Mouse (Mus musculus): ENCODE data around the gene Slc38a4. TPM values are rescaled to one million over a fixed set of nuclear protein-coding genes. Genes with fewer than 3 reads are reported as not detected.

Slc38a4 gene
- polyA plus RNA-seq, 1 experiment from 2014 or later, result 63.0 TPM

- 69% methylated on average over 6 of the region's 6 CpGs for WGBS
- no peak overlapping the region for H3K4me3 ChIP-seq (replicated peaks; ENCODE audit: low read length)
- no peaks in the 10 kb centered on the region for H3K4me1 ChIP-seq (ENCODE audit: control insufficient read depth, insufficient read depth, low read length)
- no peaks in the 10 kb centered on the region for H3K36me3 ChIP-seq (ENCODE audit: control insufficient read depth, insufficient read depth, low read length)
- H3K9ac ChIP-seq (ENCODE audit: low read length), result no peak overlapping the region
- ATAC-seq (ENCODE audit: insufficient read depth, low FRiP score), result no peak
- no peak overlapping the region for H3K4me2 ChIP-seq (ENCODE audit: low read depth, low read length)
- H3K9me3 ChIP-seq (replicated peaks; ENCODE audit: control insufficient read depth, low read length), result no peaks in the 10 kb centered on the region
- no peak overlapping the region for H3K27ac ChIP-seq (ENCODE audit: low read length)
- H3K27me3 ChIP-seq (ENCODE audit: control insufficient read depth, insufficient read depth, low read length), result no peaks in the 10 kb centered on the region
These were observed 21.9 kb upstream of the Slc38a4 start for GRCm38 (mm10) chr15:97077665-97078064.

DNA sequence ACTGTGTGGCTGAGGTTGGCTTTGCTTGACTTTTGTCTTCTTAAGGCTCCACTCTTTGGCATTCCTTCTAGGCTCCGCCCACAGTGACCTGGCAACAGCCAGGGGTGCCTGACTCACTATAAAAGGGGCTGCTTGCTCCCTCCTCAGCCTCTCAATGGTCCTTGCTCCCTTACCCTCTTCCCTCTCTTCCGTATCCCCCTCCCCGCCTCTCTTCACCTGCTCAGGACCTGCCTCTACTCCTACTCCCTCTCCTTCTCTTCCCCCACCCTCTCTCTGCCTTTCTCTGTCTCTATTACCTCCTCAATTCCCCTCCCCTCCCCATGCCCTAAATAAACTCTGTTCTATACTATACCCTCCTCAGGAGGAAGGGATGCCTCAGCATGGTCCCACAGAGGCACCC is 20.3 kb upstream of the Slc38a4 start:
- Histone ChIP-seq H3K9ac (ENCODE audit: low read length) (no peak overlapping the region), H3K27ac (ENCODE audit: low read length) (no peak overlapping the region), H3K4me3 (replicated peaks; ENCODE audit: low read length) (no peak overlapping the region), H3K27me3 (ENCODE audit: control insufficient read depth, insufficient read depth, low read length) (no peaks in the 10 kb centered on the region), H3K9me3 (replicated peaks; ENCODE audit: control insufficient read depth, low read length) (no peaks in the 10 kb centered on the region), H3K4me2 (ENCODE audit: low read depth, low read length) (no peak overlapping the region), H3K36me3 (ENCODE audit: control insufficient read depth, insufficient read depth, low read length) (no peaks in the 10 kb centered on the region), H3K4me1 (ENCODE audit: control insufficient read depth, insufficient read depth, low read length) (no peaks in the 10 kb centered on the region)
- 66% methylated on average over 3 of the region's 3 CpGs for WGBS
- ATAC-seq (ENCODE audit: insufficient read depth, low FRiP score), result no peak

DNA sequence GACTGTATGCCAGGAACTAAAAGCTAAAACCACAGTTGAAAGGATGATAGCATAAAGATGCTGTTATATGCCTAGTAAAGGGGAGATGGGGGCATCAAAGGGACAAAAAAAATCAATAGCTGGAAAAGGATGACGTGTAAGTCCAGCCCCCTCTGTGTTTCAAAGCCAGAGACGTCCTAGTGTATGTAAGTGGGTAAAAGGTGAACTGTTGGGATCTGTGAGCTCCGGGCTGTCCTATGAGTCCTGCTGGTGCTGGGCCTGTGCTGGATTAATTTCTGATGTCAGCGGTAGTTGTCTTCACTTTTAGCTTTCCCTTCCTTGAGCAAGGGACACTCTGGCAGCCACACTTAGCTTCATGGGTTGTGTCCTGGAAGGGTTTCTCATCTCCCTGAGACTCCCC is 19.5 kb upstream of the Slc38a4 start:
- 57% methylated on average over 4 of the region's 4 CpGs for WGBS

GRCm38 (mm10) chr15:97072859-97073826 is 17.4 kb upstream of the Slc38a4 start:
- no peak overlapping the region for H3K4me2 ChIP-seq (ENCODE audit: low read depth, low read length)
- H3K4me3 ChIP-seq (replicated peaks; ENCODE audit: low read length), result no peak overlapping the region
- H3K27ac ChIP-seq (ENCODE audit: low read length), result no peak overlapping the region
- no peaks in the 10 kb centered on the region for H3K9me3 ChIP-seq (replicated peaks; ENCODE audit: control insufficient read depth, low read length)
- H3K27me3 ChIP-seq (ENCODE audit: control insufficient read depth, insufficient read depth, low read length), result no peaks in the 10 kb centered on the region
- no peaks in the 10 kb centered on the region for H3K36me3 ChIP-seq (ENCODE audit: control insufficient read depth, insufficient read depth, low read length)
- WGBS, result 54% methylated on average over 13 of the region's 13 CpGs
- no peak for ATAC-seq (ENCODE audit: insufficient read depth, low FRiP score)
- no peak overlapping the region for H3K9ac ChIP-seq (ENCODE audit: low read length)
- H3K4me1 ChIP-seq (ENCODE audit: control insufficient read depth, insufficient read depth, low read length), result no peaks in the 10 kb centered on the region

More for the DNA sequence above, 19.5 kb upstream of the Slc38a4 start:
- no peaks in the 10 kb centered on the region for H3K36me3 ChIP-seq (ENCODE audit: control insufficient read depth, insufficient read depth, low read length)
- no peak for ATAC-seq (ENCODE audit: insufficient read depth, low FRiP score)
- no peak overlapping the region for H3K9ac ChIP-seq (ENCODE audit: low read length)
- no peaks in the 10 kb centered on the region for H3K27me3 ChIP-seq (ENCODE audit: control insufficient read depth, insufficient read depth, low read length)
- no peaks in the 10 kb centered on the region for H3K4me1 ChIP-seq (ENCODE audit: control insufficient read depth, insufficient read depth, low read length)
- H3K4me2 ChIP-seq (ENCODE audit: low read depth, low read length), result no peak overlapping the region
- H3K27ac ChIP-seq (ENCODE audit: low read length), result no peak overlapping the region
- no peak overlapping the region for H3K4me3 ChIP-seq (replicated peaks; ENCODE audit: low read length)
- no peaks in the 10 kb centered on the region for H3K9me3 ChIP-seq (replicated peaks; ENCODE audit: control insufficient read depth, low read length)

DNA sequence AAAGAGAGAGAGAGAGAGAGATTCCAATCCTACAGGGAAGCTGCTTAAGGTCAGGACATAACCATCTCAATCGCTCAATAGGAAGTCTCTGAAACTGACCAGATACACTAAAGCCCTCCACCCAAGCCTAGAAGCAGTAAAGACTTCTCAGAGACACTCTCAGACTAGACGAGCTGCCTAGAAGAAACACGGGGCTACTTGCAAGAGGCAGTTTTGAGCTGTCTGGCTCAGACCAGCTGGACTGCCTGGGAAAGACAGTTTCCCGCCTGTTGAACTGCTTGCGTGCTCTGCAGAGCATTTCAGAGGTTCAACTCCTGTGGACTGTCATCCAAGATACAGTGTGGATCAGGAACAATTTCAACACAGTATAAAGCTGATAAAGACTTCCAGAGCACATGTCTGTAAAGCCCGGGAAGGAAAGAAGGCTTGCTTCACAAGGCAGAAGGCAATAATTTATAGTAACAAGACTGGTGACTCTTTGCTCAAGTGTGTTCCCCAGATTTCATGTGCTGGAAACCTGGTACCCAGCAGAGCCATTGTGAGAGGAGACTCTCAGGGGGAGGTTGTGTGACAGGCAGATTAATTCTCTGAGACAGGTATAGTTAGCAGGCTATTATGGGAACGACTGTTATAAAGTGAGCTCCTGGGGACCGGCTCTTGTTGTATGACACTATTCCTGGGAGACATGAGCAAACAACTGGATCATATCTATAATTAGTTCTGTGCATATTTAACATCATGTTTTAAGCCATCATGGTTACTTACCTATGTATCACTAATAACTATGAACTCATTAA is 11.8 kb upstream of the Slc38a4 start:
- H3K27me3 ChIP-seq (ENCODE audit: control insufficient read depth, insufficient read depth, low read length), result no peaks in the 10 kb centered on the region
- H3K36me3 ChIP-seq (ENCODE audit: control insufficient read depth, insufficient read depth, low read length), result no peaks in the 10 kb centered on the region
- no peak overlapping the region; the same call in 1 of the 2 replicates for H3K27ac ChIP-seq (ENCODE audit: low read length)
- no peaks in the 10 kb centered on the region for H3K4me1 ChIP-seq (ENCODE audit: control insufficient read depth, insufficient read depth, low read length)
- H3K4me2 ChIP-seq (ENCODE audit: low read depth, low read length), result no peak overlapping the region
- 32% methylated on average over 8 of the region's 8 CpGs for WGBS
- H3K4me3 ChIP-seq (replicated peaks; ENCODE audit: low read length), result no peak overlapping the region
- 0 out of 2 replicates have a peak, but pooled peaks have one; percentile 33 for ATAC-seq (ENCODE audit: insufficient read depth, low FRiP score)
- no peak overlapping the region for H3K9ac ChIP-seq (ENCODE audit: low read length)
- no peaks in the 10 kb centered on the region for H3K9me3 ChIP-seq (replicated peaks; ENCODE audit: control insufficient read depth, low read length)

DNA sequence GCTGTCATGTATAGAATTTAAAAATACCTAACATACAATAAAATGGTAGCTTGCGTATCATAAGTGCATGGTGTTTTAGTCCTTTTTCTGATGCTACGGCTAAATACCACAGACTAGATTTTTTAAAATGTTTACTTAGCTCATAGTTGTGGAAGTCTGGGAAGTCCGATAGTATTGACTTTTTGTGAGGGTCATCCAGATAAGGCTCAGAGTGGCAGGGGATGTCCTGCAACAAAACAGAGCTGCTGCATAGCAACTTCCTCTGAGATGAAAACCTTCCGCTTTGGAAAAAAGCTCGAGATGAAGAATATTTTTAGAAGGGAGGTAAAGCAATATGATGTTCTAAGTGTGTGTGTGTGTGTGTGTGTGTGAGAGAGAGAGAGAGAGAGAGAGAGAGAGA is 11.2 kb upstream of the Slc38a4 start:
- Histone ChIP-seq H3K36me3 (ENCODE audit: control insufficient read depth, insufficient read depth, low read length) (no peaks in the 10 kb centered on the region), H3K9me3 (replicated peaks; ENCODE audit: control insufficient read depth, low read length) (no peaks in the 10 kb centered on the region), H3K9ac (ENCODE audit: low read length) (no peak overlapping the region), H3K4me3 (replicated peaks; ENCODE audit: low read length) (no peak overlapping the region), H3K27ac (ENCODE audit: low read length) (no peak overlapping the region; the same call in 1 of the 2 replicates), H3K4me1 (ENCODE audit: control insufficient read depth, insufficient read depth, low read length) (no peaks in the 10 kb centered on the region), H3K27me3 (ENCODE audit: control insufficient read depth, insufficient read depth, low read length) (no peaks in the 10 kb centered on the region), H3K4me2 (ENCODE audit: low read depth, low read length) (no peak overlapping the region)
- no peak for ATAC-seq (ENCODE audit: insufficient read depth, low FRiP score)
- 45% methylated on average over 5 of the region's 5 CpGs for WGBS

DNA sequence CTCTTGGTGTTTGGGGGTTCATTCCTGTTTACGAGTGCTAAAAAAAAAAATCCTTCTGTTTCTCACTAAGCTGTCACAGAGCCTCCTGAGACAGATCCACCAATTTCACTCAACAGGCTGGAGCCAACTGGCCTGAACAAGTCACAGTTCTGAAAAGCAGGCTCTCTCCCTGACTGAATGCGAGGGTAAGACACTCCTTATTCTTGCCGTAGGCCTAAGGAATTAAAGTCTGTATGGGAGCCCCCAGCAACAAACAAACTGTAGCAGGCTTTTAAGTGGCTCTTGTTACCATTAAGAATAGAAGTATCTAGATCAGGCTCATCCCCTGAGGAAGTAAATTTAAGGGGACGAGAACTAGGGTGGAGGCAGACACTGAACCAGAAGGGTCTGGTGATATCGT is 7.5 kb upstream of the Slc38a4 start:
- Histone ChIP-seq H3K36me3 (ENCODE audit: control insufficient read depth, insufficient read depth, low read length) (no peaks in the 10 kb centered on the region), H3K4me3 (replicated peaks; ENCODE audit: low read length) (no peak overlapping the region), H3K9me3 (replicated peaks; ENCODE audit: control insufficient read depth, low read length) (no peaks in the 10 kb centered on the region), H3K9ac (ENCODE audit: low read length) (no peak overlapping the region), H3K27me3 (ENCODE audit: control insufficient read depth, insufficient read depth, low read length) (no peaks in the 10 kb centered on the region), H3K4me2 (ENCODE audit: low read depth, low read length) (no peak overlapping the region), H3K27ac (ENCODE audit: low read length) (no peak overlapping the region), H3K4me1 (ENCODE audit: control insufficient read depth, insufficient read depth, low read length) (no peaks in the 10 kb centered on the region)
- 91% methylated on average over 5 of the region's 5 CpGs for WGBS
- no peak for ATAC-seq (ENCODE audit: insufficient read depth, low FRiP score)

DNA sequence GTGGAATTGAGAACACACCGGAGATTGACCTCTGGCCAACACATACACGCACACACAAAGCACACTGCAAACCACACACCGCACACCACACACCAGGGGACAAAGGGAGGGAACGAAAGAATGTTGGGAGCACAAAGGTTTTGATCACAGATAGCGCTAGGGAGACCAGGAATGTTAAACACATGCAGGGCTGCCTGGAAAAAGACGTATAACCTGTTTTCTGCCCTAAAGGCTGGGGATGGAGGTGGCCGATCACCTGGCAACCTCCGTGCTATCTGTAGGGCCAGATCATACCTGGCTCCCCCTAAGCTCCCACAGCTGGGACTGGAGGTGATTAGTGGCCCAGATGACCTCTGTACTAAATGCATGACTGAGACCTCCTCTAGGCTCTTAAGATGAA is 5.2 kb upstream of the Slc38a4 start:
- Histone ChIP-seq H3K9me3 (replicated peaks; ENCODE audit: control insufficient read depth, low read length) (no peaks in the 10 kb centered on the region), H3K4me1 (ENCODE audit: control insufficient read depth, insufficient read depth, low read length) (no peaks in the 10 kb centered on the region), H3K4me3 (replicated peaks; ENCODE audit: low read length) (no peak overlapping the region), H3K36me3 (ENCODE audit: control insufficient read depth, insufficient read depth, low read length) (no peaks in the 10 kb centered on the region), H3K9ac (ENCODE audit: low read length) (no peak overlapping the region), H3K27ac (ENCODE audit: low read length) (no peak overlapping the region), H3K27me3 (ENCODE audit: control insufficient read depth, insufficient read depth, low read length) (no peaks in the 10 kb centered on the region), H3K4me2 (ENCODE audit: low read depth, low read length) (no peak overlapping the region)
- no peak for ATAC-seq (ENCODE audit: insufficient read depth, low FRiP score)
- WGBS, result 58% methylated on average over 8 of the region's 8 CpGs

GRCm38 (mm10) chr15:97060571-97060970 is 4.8 kb upstream of the Slc38a4 start:
- Histone ChIP-seq H3K36me3 (ENCODE audit: control insufficient read depth, insufficient read depth, low read length) (no peaks in the 10 kb centered on the region), H3K27me3 (ENCODE audit: control insufficient read depth, insufficient read depth, low read length) (no peaks in the 10 kb centered on the region), H3K9ac (ENCODE audit: low read length) (no peak overlapping the region), H3K4me2 (ENCODE audit: low read depth, low read length) (no peak overlapping the region), H3K4me3 (replicated peaks; ENCODE audit: low read length) (no peak overlapping the region), H3K4me1 (ENCODE audit: control insufficient read depth, insufficient read depth, low read length) (no peaks in the 10 kb centered on the region), H3K9me3 (replicated peaks; ENCODE audit: control insufficient read depth, low read length) (no peaks in the 10 kb centered on the region), H3K27ac (ENCODE audit: low read length) (no peak overlapping the region)
- no peak for ATAC-seq (ENCODE audit: insufficient read depth, low FRiP score)
- WGBS, result 87% methylated on average over 6 of the region's 6 CpGs

All from stomach, embryonic 16.5 days (tissue).